Mouse (Mus musculus) spleen, postnatal 0 days (tissue): ENCODE measurements around the gene Mfsd2b. TPM values are rescaled to one million over a fixed set of nuclear protein-coding genes. Genes with fewer than 3 reads are reported as not detected.

Source experiments
- polyA plus RNA-seq: library from polyadenylated mRNA; unstranded; fragments of >200 nt; fragmentation: Nextera tagmentation; extraction: Ambion mirVana; gene quantifications from 2 replicates; pipeline ENCODE4 v1.2.1, GENCODE M21; 2015

The Mfsd2b gene
- polyA plus RNA-seq = 70.9 and 72.7 TPM in 2 replicates

GRCm38 (mm10) chr12:4874161-4874927 is at the start of gene Mfsd2b:
Gene Mfsd2b, minus strand, starts transcription at chr12:4874359.

GRCm38 (mm10) chr12:4916994-4917804 is 43.0 kb upstream of the Mfsd2b start, which contains the start of gene Atad2b:
Gene Atad2b, plus strand, starts transcription at chr12:4917353.

GRCm38 (mm10) chr12:4906951-4907906 is 33.1 kb upstream of the Mfsd2b start, which contains the start of gene Ubxn2a:
Gene Ubxn2a, minus strand, starts transcription at chr12:4907705.

GRCm38 (mm10) chr12:4842890-4843597 is 31.1 kb downstream of the Mfsd2b start, which contains the start of gene Wdcp:
Gene Wdcp, plus strand, starts transcription at chr12:4843303.

GRCm38 (mm10) chr12:4841392-4841887 is 32.7 kb downstream of the Mfsd2b start, which contains the start of gene Fkbp1b:
Gene Fkbp1b, minus strand, starts transcription at chr12:4841591.

GRCm38 (mm10) chr12:4817361-4818101 is 56.6 kb downstream of the Mfsd2b start, which contains the start of gene Sf3b6:
Gene Sf3b6, plus strand, starts transcription at chr12:4817544.

Other genes with a start within 250 kb of the Mfsd2b start
- 0.05 and 0.24 TPM in 2 replicates for gene Fam228a, start 135.9 kb downstream of the Mfsd2b start, polyA plus RNA-seq
- gene Pfn4, start 105.3 kb downstream of the Mfsd2b start, polyA plus RNA-seq = 1.7 and 1.8 TPM in 2 replicates
- gene Fam228b, start 105.1 kb downstream of the Mfsd2b start, polyA plus RNA-seq = 1.3 and 1.5 TPM in 2 replicates
- gene Sf3b6, start 56.8 kb downstream of the Mfsd2b start, polyA plus RNA-seq = 284 and 288 TPM in 2 replicates
- gene Fkbp1b, start 32.8 kb downstream of the Mfsd2b start, polyA plus RNA-seq = 3.7 and 4.4 TPM in 2 replicates
- 17.4 and 21.3 TPM in 2 replicates for gene Wdcp, start 31.1 kb downstream of the Mfsd2b start, polyA plus RNA-seq
- gene Ubxn2a, start 33.3 kb upstream of the Mfsd2b start, polyA plus RNA-seq = 37.5 and 43.0 TPM in 2 replicates
- gene Atad2b, start 43.0 kb upstream of the Mfsd2b start, polyA plus RNA-seq = 11.1 and 11.6 TPM in 2 replicates